Mouse (Mus musculus): ENCODE measurements around the gene B230217C12Rik.

DNA sequence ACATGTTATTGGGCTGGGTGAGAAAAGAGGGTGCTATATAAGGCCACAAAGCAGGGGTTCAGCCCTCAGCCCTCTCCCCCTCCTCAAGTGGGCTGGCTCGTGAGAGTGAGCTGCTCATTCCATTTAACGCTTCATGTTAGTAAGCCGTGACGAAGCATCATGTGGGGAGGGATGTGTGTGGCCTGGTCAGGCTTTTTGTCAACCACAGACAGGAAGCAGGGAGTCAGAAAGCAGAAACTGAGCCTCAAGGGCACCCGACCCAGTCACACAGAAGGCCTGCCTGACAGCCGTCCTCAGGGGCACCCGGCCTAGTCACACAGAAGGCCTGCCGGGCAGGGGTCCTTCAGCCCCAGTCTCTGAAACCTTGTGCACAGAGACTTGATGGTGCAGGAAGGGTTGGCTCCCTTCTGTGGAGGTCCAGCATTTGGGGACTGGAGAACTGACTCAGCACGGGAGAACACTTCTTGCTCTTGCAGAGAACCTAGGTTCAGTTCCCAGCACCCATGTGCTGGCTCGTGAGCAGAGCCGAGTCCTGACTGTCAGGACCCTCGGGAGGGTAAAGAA lies 10.6 kb upstream of the B230217C12Rik start:
- TF ChIP-seq CTCF (IDR thresholded peaks at IDR 0.05; ENCODE audit: control insufficient read depth, insufficient read depth, insufficient read length) (no peak), MYOD1 (IDR thresholded peaks at IDR 0.05; ENCODE audit: control insufficient read depth, insufficient read length, low read depth) (no peak), MYOG (IDR thresholded peaks at IDR 0.05; ENCODE audit: control insufficient read depth, extremely low read depth, insufficient read length) (no peak)
